Mouse (Mus musculus): ENCODE data around the gene Tubgcp2. TPM values are rescaled to one million over a fixed set of nuclear protein-coding genes. Genes with fewer than 3 reads are reported as not detected.

The Tubgcp2 gene
- polyA plus RNA-seq, 1 experiment: 49.3 TPM

DNA sequence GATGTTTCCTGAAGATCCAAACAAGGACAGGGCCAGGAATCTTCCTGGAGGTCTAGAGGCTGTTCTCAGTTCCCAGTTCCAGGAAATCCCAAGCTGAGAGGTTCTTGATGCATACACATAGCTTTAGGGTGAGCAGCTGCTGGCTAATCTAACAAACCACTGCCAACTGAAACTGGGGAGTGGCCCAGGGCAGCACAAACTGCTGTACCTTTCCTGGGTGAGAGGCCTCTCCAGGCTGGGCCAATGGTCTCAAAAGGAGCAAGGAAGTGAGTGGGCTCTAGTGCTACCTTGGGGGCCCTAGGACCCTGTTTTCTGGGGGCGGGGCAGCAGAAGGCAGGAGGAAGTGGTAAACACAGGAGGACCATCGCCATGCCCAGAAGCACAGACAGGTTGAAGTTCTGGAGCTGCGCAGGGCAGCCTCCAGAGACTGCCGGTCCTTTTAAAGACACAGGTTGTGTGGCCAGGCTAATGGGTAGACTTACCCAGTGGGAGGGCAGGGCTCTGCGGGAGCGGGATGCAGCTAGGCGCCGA, 45.5 kb downstream of the Tubgcp2 start:
- Histone ChIP-seq H3K27ac (ENCODE audit: insufficient read depth, low read length) (no peak overlapping the region), H3K4me1 (ENCODE audit: control insufficient read depth, insufficient read depth, low read length) (peaks cover 3% of the 10 kb centered on the region; the same call in 1 of the 2 replicates), H3K4me3 (ENCODE audit: insufficient read depth, low read length) (no peak overlapping the region)
- no peak for TF ChIP-seq POLR2A (IDR thresholded peaks at IDR 0.05; ENCODE audit: extremely low read depth, insufficient read depth, low read length)

DNA sequence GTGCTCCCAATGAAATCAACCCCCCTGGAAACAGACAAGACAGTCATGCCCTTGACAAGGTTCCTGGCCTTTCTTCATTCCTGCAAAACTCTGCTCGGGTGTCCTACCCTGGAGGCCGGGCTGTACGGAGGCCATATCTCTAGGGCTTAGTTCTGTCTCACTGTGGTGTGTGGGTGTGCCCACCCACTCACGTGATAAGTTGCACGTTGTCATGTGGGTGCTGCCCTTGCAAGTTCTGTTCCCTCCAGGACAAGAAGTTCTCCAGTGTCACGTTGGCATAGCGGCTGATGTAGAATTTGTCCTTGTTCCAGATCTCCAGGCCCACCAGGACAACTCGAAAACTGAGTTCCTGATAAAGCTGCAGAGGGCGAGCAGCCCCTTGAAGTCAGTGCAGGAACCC, 48.2 kb downstream of the Tubgcp2 start:
- Histone ChIP-seq H3K4me3 (ENCODE audit: insufficient read depth, low read length) (no peak overlapping the region), H3K4me1 (ENCODE audit: control insufficient read depth, insufficient read depth, low read length) (no peaks in the 10 kb centered on the region), H3K27ac (ENCODE audit: insufficient read depth, low read length) (no peak overlapping the region)
- no peak for TF ChIP-seq CTCF (IDR thresholded peaks at IDR 0.05; ENCODE audit: extremely low read depth, insufficient read depth, low read length)
- no peak for TF ChIP-seq POLR2A (IDR thresholded peaks at IDR 0.05; ENCODE audit: extremely low read depth, insufficient read depth, low read length)

DNA sequence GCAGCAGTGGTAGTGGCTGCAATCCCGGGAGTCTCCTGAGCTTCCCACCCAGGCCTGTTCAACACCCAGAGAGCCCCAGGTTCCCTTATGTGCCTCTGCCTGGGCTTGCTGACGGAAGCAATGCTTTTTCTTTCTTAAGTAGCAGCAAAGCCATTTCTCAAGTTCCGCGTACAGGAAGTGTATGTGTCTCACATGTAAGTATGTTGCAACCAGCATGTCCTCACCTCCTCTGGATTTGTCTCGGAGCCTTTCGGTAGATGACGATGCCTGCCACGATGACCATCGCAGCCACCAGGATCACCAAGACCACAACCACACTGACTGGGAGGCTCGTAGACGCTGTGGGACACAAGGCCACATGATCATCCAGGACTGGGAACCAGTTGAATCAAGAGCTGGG, 52.0 kb downstream of the Tubgcp2 start:
- Histone ChIP-seq H3K27ac (ENCODE audit: insufficient read depth, low read length) (no peak overlapping the region), H3K4me1 (ENCODE audit: control insufficient read depth, insufficient read depth, low read length) (no peaks in the 10 kb centered on the region), H3K4me3 (ENCODE audit: insufficient read depth, low read length) (no peak overlapping the region)
- no peak for TF ChIP-seq POLR2A (IDR thresholded peaks at IDR 0.05; ENCODE audit: extremely low read depth, insufficient read depth, low read length)

DNA sequence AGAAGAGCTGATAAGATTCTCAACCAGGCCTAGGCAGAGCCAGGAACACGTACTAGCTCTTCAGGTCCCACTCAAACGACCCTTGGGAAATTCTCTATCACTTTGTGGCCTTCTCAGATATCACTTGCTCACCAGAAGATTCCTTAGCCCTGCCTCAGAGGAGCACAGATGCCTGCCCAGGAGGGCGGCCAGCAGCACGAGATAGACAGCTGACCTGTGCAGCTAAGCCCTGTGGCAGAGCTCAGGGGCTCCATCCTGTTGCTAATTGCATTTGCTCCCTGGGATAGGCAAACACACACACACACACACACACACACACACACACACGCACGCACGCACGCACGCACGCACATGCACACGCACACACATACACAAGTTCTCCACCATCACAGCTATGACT, 54.4 kb downstream of the Tubgcp2 start:
- TF ChIP-seq CTCF (IDR thresholded peaks at IDR 0.05; ENCODE audit: extremely low read depth, insufficient read depth, low read length): no peak
- Histone ChIP-seq H3K4me3 (ENCODE audit: insufficient read depth, low read length) (no peak overlapping the region), H3K4me1 (ENCODE audit: control insufficient read depth, insufficient read depth, low read length) (no peaks in the 10 kb centered on the region), H3K27ac (ENCODE audit: insufficient read depth, low read length) (no peak overlapping the region)

DNA sequence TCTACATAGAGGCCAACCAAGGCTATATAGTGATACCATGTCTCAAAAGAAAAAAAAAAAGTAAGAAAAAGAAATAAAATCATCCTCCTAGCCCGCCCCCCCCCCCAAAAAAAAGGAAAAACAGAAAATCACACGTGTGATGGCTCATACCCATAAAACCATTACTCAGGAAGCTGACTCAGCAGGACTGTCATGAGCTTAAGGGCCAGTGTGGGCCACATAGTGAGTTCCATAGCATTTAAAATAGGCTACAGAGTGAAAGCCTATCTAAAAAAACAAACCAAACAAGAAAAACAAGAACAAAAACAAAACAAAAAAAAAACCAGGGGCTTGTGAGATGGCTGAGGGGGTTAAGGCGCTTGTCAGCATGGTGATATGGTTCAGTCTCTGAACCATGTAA, 55.7 kb downstream of the Tubgcp2 start:
- TF ChIP-seq POLR2A (IDR thresholded peaks at IDR 0.05; ENCODE audit: extremely low read depth, insufficient read depth, low read length) (no peak), CTCF (IDR thresholded peaks at IDR 0.05; ENCODE audit: extremely low read depth, insufficient read depth, low read length) (no peak)
- no peak overlapping the region for H3K27ac ChIP-seq (ENCODE audit: insufficient read depth, low read length)
- H3K4me3 ChIP-seq (ENCODE audit: insufficient read depth, low read length): no peak overlapping the region
- H3K4me1 ChIP-seq (ENCODE audit: control insufficient read depth, insufficient read depth, low read length): no peaks in the 10 kb centered on the region

DNA sequence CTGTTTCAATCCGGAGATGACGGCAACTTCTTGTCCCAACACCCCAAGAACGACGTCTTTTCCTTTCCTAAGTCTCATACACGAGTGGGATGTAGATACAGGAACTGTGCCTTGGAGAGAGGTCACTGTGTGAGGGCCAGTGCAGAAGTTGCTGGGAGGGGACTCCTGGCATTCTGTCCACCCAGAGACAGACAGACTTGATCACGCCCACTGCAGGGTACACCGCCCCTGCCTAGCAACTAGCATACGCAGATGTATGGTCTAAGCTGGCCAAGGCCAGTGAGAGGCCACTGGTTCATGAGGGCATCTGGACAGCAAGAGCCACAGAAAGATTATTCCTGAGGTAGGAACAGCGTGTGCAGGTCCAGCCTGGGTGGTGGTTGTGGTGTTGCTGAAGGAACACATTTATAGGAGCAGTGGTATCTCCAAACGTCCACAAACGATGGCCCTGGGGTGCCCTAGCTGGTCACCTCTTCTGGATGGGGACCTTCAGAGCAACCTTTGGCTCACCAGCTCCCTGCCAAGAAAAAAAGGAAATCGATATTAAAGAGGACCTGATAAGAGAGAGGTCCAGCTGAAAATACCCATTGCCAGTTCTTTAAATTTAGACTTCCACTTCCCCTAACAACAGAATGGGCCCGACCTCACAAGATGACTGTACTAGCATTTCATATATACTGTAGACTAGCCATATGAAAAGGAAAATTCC, 57.3 kb downstream of the Tubgcp2 start:
- H3K4me3 ChIP-seq (ENCODE audit: insufficient read depth, low read length): peak overlapping the region; percentile 23

GRCm38 (mm10) chr7:139978278-139978892, 58.1 kb downstream of the Tubgcp2 start, which contains the start of gene 6430531B16Rik:
6430531B16Rik (minus strand) TSS chr7:139978755.
- Histone ChIP-seq H3K4me3 (ENCODE audit: insufficient read depth, low read length) (peak within 1 kb of the TSS; percentile 23), H3K4me1 (ENCODE audit: control insufficient read depth, insufficient read depth, low read length) (no peaks in the 10 kb centered on the region), H3K27ac (ENCODE audit: insufficient read depth, low read length) (peak within 1 kb of the TSS; percentile 1; the same call in 1 of the 2 replicates)
- TF ChIP-seq CTCF (IDR thresholded peaks at IDR 0.05; ENCODE audit: extremely low read depth, insufficient read depth, low read length) (no peak), POLR2A (IDR thresholded peaks at IDR 0.05; ENCODE audit: extremely low read depth, insufficient read depth, low read length) (peak; percentile 85; the same call in 1 of the 2 replicates)

More for the DNA sequence above, 57.3 kb downstream of the Tubgcp2 start:
- Histone ChIP-seq H3K27ac (ENCODE audit: insufficient read depth, low read length) (no peak overlapping the region), H3K4me1 (ENCODE audit: control insufficient read depth, insufficient read depth, low read length) (no peaks in the 10 kb centered on the region)
- TF ChIP-seq POLR2A (IDR thresholded peaks at IDR 0.05; ENCODE audit: extremely low read depth, insufficient read depth, low read length) (no peak), CTCF (IDR thresholded peaks at IDR 0.05; ENCODE audit: extremely low read depth, insufficient read depth, low read length) (no peak)

DNA sequence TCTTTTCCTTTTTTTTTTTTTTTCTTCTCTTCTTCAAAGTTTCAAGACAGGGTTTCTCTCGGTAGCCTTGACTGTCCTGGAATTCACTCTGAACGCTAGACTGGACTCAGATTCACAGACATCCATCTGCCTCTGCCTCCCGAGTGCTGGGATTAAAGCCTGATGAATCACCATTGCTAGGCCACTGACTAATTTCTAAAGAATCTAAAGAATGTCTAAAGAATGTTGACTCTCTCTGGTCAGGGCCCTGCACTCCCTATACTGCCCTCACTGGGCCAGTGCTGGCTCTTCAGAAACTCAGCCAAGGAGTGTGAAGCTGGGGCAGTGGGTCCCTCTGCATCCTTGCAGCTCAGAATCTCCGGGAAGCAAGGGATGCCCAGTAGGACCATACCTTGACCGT, 61.0 kb downstream of the Tubgcp2 start:
- TF ChIP-seq POLR2A (IDR thresholded peaks at IDR 0.05; ENCODE audit: extremely low read depth, insufficient read depth, low read length) (no peak), CTCF (IDR thresholded peaks at IDR 0.05; ENCODE audit: extremely low read depth, insufficient read depth, low read length) (no peak)
- H3K4me1 ChIP-seq (ENCODE audit: control insufficient read depth, insufficient read depth, low read length): no peaks in the 10 kb centered on the region
- H3K4me3 ChIP-seq (ENCODE audit: insufficient read depth, low read length): no peak overlapping the region
- no peak overlapping the region for H3K27ac ChIP-seq (ENCODE audit: insufficient read depth, low read length)

DNA sequence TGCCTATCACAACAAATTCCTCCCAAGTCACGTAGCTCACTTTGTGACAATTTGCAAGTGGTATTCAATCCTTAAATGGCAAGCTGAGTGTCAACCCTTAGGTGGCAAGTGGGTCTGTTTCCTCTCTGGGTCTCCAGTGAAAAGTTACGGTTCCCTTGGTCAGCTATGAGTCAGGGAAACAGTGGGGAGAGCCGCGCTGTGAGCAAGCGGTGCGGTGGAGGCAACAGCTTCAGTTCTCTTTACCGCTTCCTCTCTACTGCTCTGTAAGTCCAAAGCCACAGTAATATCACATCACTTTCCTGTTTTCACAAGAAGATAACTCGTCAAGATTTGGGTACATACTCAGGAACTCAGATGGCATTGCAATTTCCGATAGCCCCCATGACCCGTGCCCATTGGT, 62.2 kb downstream of the Tubgcp2 start:
- Histone ChIP-seq H3K4me1 (ENCODE audit: control insufficient read depth, insufficient read depth, low read length) (no peaks in the 10 kb centered on the region), H3K27ac (ENCODE audit: insufficient read depth, low read length) (no peak overlapping the region), H3K4me3 (ENCODE audit: insufficient read depth, low read length) (no peak overlapping the region)
- TF ChIP-seq POLR2A (IDR thresholded peaks at IDR 0.05; ENCODE audit: extremely low read depth, insufficient read depth, low read length) (no peak), CTCF (IDR thresholded peaks at IDR 0.05; ENCODE audit: extremely low read depth, insufficient read depth, low read length) (no peak)

DNA sequence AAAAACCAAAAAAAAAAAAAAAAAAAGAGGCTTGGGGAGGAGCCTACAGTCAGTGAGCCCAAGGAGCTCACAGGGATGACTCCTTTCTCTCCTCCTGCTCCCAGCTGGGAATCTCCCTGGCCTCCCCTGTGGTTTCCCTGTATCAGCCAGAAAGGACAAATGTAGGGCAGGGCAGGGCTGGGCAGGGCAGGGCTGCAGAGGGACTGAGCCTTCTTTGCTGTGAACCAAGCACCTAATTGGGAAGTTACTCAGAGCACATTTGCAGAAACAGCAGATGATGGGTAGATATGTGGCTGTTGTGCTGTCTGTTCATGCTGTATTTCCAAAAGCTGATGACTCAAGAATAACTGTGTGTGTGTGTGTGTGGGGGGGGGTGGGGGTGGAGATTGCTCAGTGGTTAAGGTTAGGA, 63.5 kb downstream of the Tubgcp2 start:
- TF ChIP-seq POLR2A (IDR thresholded peaks at IDR 0.05; ENCODE audit: extremely low read depth, insufficient read depth, low read length): no peak
- TF ChIP-seq CTCF (IDR thresholded peaks at IDR 0.05; ENCODE audit: extremely low read depth, insufficient read depth, low read length): no peak
- Histone ChIP-seq H3K4me3 (ENCODE audit: insufficient read depth, low read length) (no peak overlapping the region), H3K27ac (ENCODE audit: insufficient read depth, low read length) (no peak overlapping the region), H3K4me1 (ENCODE audit: control insufficient read depth, insufficient read depth, low read length) (no peaks in the 10 kb centered on the region)

Data from cortical plate, adult 2 months (tissue).